Mouse (Mus musculus) stomach, embryonic 16.5 days (tissue): Measurements from ENCODE around the gene Kctd19. TPM values are rescaled to one million over a fixed set of nuclear protein-coding genes. Genes with fewer than 3 reads are reported as not detected.

Source experiments
- ATAC-seq: fragments of 200-750 bp; cut with Nextera tagmentation; 2 replicates; pipeline ENCODE4 v1.8.0; 2017; ENCODE audit warnings: moderate number of reproducible peaks, moderate TSS enrichment; ENCODE audit not compliant: insufficient read depth, low FRiP score
- H3K27ac ChIP-seq: fragments of 300-500 bp; sonication (generic); 2 replicates; pipeline ENCODE4 v1.5.1; 2014; ENCODE audit warnings: low read length
- H3K27me3 ChIP-seq: fragments of 300-500 bp; sonication (generic); 2 replicates; pipeline ENCODE4 v1.6.1; 2014; ENCODE audit warnings: low read length, control low read depth, mixed read lengths; ENCODE audit not compliant: control insufficient read depth, insufficient read depth
- H3K36me3 ChIP-seq: fragments of 300-500 bp; sonication (generic); 2 replicates; pipeline ENCODE4 v1.6.1; 2014; ENCODE audit warnings: low read length; ENCODE audit not compliant: control insufficient read depth, insufficient read depth
- H3K4me1 ChIP-seq: fragments of 300-500 bp; sonication (generic); 2 replicates; pipeline ENCODE4 v1.6.1; 2014; ENCODE audit warnings: low read length, control low read depth, mixed read lengths; ENCODE audit not compliant: control insufficient read depth, insufficient read depth
- H3K4me2 ChIP-seq: fragments of 300-500 bp; sonication (generic); 2 replicates; pipeline ENCODE4 v1.6.1; 2014; ENCODE audit warnings: low read depth, low read length, mixed read lengths
- H3K4me3 ChIP-seq: fragments of 300-500 bp; sonication (generic); replicated peaks from 2 replicates; pipeline ENCODE4 v1.5.1; 2014; ENCODE audit warnings: mild to moderate bottlenecking, low read length
- H3K9ac ChIP-seq: fragments of 300-500 bp; sonication (generic); 2 replicates; pipeline ENCODE4 v1.6.1; 2014; ENCODE audit warnings: low read length
- H3K9me3 ChIP-seq: fragments of 300-500 bp; sonication (generic); replicated peaks from 2 replicates; pipeline ENCODE4 v1.6.1; 2016; ENCODE audit warnings: low read length, control low read depth; ENCODE audit not compliant: control insufficient read depth
- WGBS: fragments of 180-500 bp; shearing (Covaris S2); extraction: QIAGEN DNeasy Blood & Tissue Kit; methylation state at CpG from one replicate; pipeline ENCODE4 v1.1.7; 2014; 5-methylcytosine and 5-hydroxymethylcytosine counted together
- polyA plus RNA-seq: library from polyadenylated mRNA; unstranded; fragments of >200 nt; fragmentation: Nextera tagmentation; extraction: Ambion mirVana; gene quantifications from 2 replicates; pipeline ENCODE4 v1.2.1, GENCODE M21; 2015

Kctd19 gene
- polyA plus RNA-seq, 1 experiment from 2014 or later, result not detected

DNA sequence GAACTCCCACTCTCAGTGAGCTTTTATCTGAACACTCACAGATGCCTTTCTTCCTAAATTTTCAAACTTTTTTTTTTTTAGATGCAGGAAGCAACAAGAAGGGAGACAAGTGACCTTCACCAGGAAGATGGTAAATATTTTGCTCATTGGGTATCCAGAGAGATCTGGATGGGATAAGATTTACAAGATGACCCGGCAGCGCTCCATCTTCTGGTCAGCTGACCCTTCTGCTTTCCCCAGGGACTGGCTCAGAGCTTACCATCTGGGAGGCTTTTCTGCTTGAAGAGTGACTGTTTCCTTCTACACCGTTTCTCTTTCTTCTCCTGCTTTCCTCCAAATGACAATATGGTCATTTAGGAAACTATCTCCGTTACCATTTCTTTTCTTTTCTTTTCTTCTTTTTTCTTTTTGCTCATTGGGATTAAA is 32.8 kb upstream of the Kctd19 start:
- Histone ChIP-seq H3K9me3 (no peaks in the 10 kb centered on the region), H3K36me3 (no peaks in the 10 kb centered on the region), H3K27me3 (no peaks in the 10 kb centered on the region), H3K9ac (no peak overlapping the region), H3K4me1 (peaks cover 6% of the 10 kb centered on the region; the same call in 1 of the 2 replicates), H3K4me3 (no peak overlapping the region), H3K27ac (no peak overlapping the region), H3K4me2 (no peak overlapping the region)
- ATAC-seq, result no peak
- 31% methylated on average over 4 of the region's 4 CpGs for WGBS

DNA sequence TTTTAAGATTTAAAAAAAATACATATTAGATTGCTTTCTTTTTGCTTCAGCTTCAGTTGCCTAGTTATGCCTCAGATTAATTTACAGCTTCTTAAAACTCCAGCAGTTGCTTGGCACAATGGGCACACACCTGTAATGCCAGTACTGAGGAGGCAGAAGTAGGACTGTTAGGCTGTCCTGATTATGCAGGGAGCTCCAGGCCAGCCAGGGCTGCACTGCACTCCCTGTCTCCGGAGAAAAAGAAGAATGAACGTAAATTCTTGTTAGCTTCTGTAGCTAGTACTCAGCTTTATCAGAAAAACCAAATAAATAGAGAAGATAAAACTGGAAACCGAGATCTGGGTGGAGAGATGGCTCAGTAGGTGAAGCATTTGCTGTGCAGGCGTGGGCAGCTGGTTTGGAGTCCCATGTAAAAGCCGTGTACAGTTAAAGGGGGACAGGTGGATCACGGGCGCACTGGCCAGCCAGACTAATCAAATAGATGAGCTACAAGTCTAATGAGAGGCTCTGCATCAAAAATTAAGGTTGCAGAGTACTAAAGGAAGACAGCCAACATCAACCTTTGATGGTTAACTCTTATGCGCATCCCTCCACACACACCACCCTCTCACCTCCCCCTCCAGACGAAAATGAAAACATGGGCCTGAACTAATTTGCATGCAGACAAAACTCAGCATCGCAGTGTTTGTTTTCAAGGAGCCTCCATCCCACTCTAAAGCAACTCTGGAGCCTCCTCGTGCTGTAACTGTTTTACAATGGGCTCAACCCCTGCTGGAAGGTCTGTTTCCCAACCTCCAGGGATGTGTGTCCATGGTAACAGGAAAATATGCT is 32.2 kb upstream of the Kctd19 start:
- peaks cover 6% of the 10 kb centered on the region; the same call in 1 of the 2 replicates for H3K4me1 ChIP-seq
- ATAC-seq, result no peak

DNA sequence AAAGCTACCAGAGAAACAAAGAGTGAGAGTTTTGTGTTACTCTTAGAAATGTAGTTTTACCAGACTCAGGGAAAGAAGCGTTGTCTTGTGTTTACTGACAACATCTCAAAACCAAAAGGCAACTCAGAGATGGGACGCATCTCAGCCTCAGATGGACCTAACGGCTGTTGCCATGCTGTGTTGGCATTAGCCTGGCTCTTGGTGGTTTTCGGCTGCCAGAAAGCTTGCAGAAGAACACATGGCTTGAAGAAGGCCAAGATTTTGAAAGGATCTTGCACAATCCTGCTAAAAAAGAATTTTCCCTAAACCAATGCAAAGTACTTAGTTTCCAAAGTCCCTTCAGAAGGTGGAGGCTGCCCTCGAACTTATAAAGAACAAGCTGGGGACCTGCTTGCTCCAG is 29.4 kb upstream of the Kctd19 start:
- Histone ChIP-seq H3K36me3 (no peaks in the 10 kb centered on the region), H3K27me3 (no peaks in the 10 kb centered on the region), H3K4me2 (no peak overlapping the region), H3K9ac (no peak overlapping the region), H3K27ac (no peak overlapping the region), H3K9me3 (no peaks in the 10 kb centered on the region), H3K4me3 (no peak overlapping the region), H3K4me1 (peaks cover 6% of the 10 kb centered on the region; the same call in 1 of the 2 replicates)
- no peak for ATAC-seq
- WGBS, result 91% methylated on average over 5 of the region's 5 CpGs

More for the DNA sequence above, 32.2 kb upstream of the Kctd19 start:
- Histone ChIP-seq H3K27ac (no peak overlapping the region), H3K36me3 (no peaks in the 10 kb centered on the region), H3K9ac (no peak overlapping the region), H3K4me3 (no peak overlapping the region), H3K9me3 (no peaks in the 10 kb centered on the region), H3K27me3 (no peaks in the 10 kb centered on the region), H3K4me2 (no peak overlapping the region)
- 38% methylated on average over 11 of the region's 11 CpGs for WGBS

DNA sequence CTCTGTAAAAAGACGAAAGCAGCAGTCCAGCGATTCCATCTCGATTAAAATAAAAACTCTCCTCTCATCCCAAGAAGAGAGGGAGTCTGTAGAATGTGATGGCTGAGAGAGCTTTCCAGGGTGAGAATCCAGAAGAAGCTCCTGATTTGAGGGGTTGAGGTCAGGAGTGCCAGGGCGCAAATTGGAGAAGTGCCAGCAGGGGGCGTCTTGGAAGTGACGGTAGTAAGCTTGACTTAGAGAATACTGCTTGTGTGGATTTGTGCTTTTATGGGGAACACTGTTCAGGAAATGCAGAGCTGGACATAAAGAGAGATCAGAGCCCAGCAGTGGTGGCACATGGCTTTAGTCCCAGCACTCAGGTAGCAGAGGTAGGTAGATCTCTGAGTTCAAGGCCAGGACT is 28.1 kb upstream of the Kctd19 start:
- Histone ChIP-seq H3K9ac (no peak overlapping the region), H3K27ac (no peak overlapping the region), H3K4me3 (no peak overlapping the region), H3K27me3 (no peaks in the 10 kb centered on the region), H3K9me3 (no peaks in the 10 kb centered on the region), H3K4me2 (no peak overlapping the region), H3K36me3 (no peaks in the 10 kb centered on the region), H3K4me1 (peaks cover 6% of the 10 kb centered on the region; the same call in 1 of the 2 replicates)
- no peak for ATAC-seq
- WGBS, result 12% methylated on average over 6 of the region's 6 CpGs

DNA sequence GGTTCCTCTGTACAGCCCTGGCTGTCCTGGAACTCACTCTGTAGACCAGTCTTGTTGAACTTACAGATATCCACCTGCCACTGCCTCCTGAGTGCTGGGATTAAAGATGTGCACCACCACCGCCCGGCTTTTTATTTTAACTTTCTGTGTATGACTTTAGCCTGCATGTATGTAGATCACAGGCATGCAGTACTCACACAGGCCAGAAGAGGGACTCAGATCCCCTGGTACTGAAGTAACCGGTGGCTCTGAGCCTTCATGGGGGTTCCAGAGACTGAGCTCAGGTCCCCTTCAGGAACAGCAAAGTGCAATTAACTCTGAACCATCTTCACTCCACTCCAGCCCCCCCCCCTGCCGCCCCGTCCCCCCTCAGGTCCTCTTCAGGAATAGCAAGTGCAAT is 25.6 kb upstream of the Kctd19 start:
- H3K4me1 ChIP-seq, result 0 out of 2 replicates have a peak, but pooled peaks cover under 1% of the 10 kb centered on the region
- no peak overlapping the region for H3K4me3 ChIP-seq
- no peaks in the 10 kb centered on the region for H3K36me3 ChIP-seq
- WGBS, result 42% methylated on average over 5 of the region's 5 CpGs
- H3K4me2 ChIP-seq, result no peak overlapping the region
- ATAC-seq, result no peak
- H3K9ac ChIP-seq, result no peak overlapping the region
- no peaks in the 10 kb centered on the region for H3K9me3 ChIP-seq
- no peak overlapping the region for H3K27ac ChIP-seq
- H3K27me3 ChIP-seq, result no peaks in the 10 kb centered on the region

DNA sequence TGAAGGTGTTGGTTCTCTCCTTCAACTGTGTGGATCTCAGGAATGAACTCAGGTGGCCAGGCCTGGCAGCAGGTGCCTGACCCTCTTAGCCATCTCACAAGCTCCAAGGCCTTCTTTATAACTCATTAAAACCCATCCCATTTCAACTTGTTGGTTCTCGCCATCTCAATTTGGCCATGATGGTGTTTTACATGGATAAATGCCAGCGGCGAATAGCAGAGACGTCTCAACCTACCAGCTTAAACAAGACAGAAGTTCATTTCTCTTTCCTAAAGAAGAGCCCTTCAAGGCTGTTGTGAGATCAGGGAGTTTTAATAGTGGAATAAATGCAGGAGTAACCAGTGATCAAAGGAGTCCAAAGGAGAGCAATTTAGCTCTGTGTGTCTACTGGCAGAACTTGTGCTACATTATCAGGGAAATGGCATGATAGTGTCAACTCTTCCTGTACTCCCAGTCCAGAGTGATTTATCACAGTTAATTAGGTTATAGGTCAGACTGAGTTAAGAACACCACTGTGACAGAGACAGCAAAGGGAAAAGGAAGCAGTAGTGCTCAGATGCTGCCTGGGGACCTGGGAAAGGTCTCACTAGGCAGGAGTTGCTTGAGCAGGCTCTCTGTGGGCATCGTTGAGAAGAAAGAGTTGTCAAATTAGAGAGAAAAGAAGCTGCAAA is 23.9 kb upstream of the Kctd19 start:
- 77% methylated on average over 5 of the region's 5 CpGs for WGBS
- no peak overlapping the region for H3K9ac ChIP-seq
- no peaks in the 10 kb centered on the region for H3K27me3 ChIP-seq
- no peaks in the 10 kb centered on the region for H3K36me3 ChIP-seq
- H3K4me3 ChIP-seq, result no peak overlapping the region
- H3K4me2 ChIP-seq, result no peak overlapping the region
- no peak for ATAC-seq
- no peaks in the 10 kb centered on the region for H3K9me3 ChIP-seq
- 0 out of 2 replicates have a peak, but pooled peaks cover 8% of the 10 kb centered on the region for H3K4me1 ChIP-seq
- no peak overlapping the region for H3K27ac ChIP-seq

DNA sequence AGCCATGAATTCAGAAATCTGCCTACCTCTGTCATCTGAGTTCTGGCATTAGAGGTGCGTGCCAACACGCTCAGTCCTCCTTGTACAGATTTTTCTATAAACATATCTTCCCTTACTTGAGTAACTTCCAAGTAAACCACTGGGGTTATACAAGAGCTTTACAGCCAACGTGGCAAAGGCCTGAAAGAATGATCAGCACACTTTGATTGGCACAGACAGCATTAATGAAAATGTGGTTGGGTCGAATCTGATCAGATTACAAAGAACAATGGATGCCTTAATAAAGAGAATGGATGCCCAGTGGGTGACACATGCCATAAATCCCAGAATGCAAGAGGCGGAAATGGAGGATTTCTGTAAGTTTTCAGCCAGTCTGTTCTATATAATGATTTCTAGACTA is 22.9 kb upstream of the Kctd19 start:
- Histone ChIP-seq H3K4me2 (no peak overlapping the region), H3K27me3 (no peaks in the 10 kb centered on the region), H3K27ac (no peak overlapping the region), H3K9me3 (no peaks in the 10 kb centered on the region), H3K9ac (no peak overlapping the region), H3K4me1 (0 out of 2 replicates have a peak, but pooled peaks cover 8% of the 10 kb centered on the region), H3K36me3 (no peaks in the 10 kb centered on the region), H3K4me3 (no peak overlapping the region)
- no peak for ATAC-seq
- 69% methylated on average over 5 of the region's 5 CpGs for WGBS

DNA sequence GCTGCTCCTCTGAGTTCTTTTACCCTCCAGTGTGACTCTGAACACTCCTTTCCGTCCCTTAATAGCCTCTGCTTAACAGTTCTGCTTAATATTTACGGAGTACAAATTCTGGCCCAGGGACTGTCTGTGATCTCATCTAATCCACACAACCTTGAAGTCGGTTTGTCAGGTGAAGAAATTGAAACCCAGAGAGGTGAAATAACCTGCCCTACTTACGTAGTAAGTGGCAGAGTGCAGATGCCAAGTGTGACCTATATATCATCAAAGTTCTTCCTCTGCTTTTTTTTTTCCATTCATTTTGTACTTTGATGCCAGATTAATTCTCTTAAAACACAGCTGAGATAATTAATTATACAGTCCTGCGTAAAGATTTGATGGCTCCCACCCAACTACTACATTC is 20.8 kb upstream of the Kctd19 start:
- no peak overlapping the region for H3K4me3 ChIP-seq
- no peak overlapping the region for H3K27ac ChIP-seq
- H3K27me3 ChIP-seq, result no peaks in the 10 kb centered on the region
- H3K4me2 ChIP-seq, result no peak overlapping the region
- no peaks in the 10 kb centered on the region for H3K36me3 ChIP-seq
- WGBS, result 47% methylated on average over 5 of the region's 5 CpGs
- ATAC-seq, result no peak
- no peak overlapping the region for H3K9ac ChIP-seq
- H3K9me3 ChIP-seq, result no peaks in the 10 kb centered on the region
- 0 out of 2 replicates have a peak, but pooled peaks cover 8% of the 10 kb centered on the region for H3K4me1 ChIP-seq

DNA sequence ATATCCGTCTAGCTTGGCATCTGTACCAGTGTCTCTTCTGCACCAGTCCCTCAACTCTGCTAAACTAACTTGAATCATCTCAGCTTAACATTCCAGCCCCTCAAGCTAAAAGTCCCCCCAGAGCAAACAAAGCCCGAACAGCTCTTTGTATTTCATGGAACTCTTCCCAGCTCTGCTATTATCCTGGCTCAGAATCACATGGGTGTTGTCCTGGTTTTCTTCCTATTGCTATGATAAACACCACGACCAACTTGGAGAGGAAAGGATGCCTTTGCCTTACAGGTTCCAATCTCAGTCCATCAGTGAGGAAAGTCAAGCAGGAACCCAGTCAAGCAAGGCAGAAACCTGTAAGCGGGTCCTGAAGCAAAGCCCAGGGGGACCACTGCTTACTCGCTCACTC is 20.2 kb upstream of the Kctd19 start:
- WGBS, result 43% methylated on average over 5 of the region's 5 CpGs

More for the DNA sequence above, 20.2 kb upstream of the Kctd19 start:
- Histone ChIP-seq H3K4me1 (0 out of 2 replicates have a peak, but pooled peaks cover 8% of the 10 kb centered on the region), H3K27me3 (no peaks in the 10 kb centered on the region), H3K4me2 (no peak overlapping the region), H3K27ac (no peak overlapping the region), H3K4me3 (no peak overlapping the region), H3K9me3 (no peaks in the 10 kb centered on the region), H3K9ac (no peak overlapping the region), H3K36me3 (no peaks in the 10 kb centered on the region)
- no peak for ATAC-seq
